ENCODE assay signal across 8 mouse cellular contexts in genomic region chr2:149830536-149831458, GRCm38 (mm10). TPM values are rescaled to one million over a fixed set of nuclear protein-coding genes. Genes with fewer than 3 reads are reported as not detected.
DNase-seq lines count a peak whose midpoint lies in the region; ATAC-seq lines count a peak whose summit lies in the region.

Gene C530025M09Rik, minus strand, starts transcription at chr2:149831213.

- no peaks in the 10 kb centered on the region for H3K36me3 ChIP-seq in heart, embryonic 11.5 days (ENCODE audit: control insufficient read depth, insufficient read depth, low read length)

- DNase-seq in ovary, postnatal 10 days (ENCODE audit: low spot score) = peak; percentile 31
- DNase-seq in ovary, adult 18-20 months (ENCODE audit: low spot score) = no peak
- peak; percentile 58 for DNase-seq in embryo, embryonic 10.5 days (ENCODE audit: low spot score)
- peak; percentile 27 to 30 for DNase-seq in layer of hippocampus, adult 8-10 months (ENCODE audit: low spot score in 2 of 2)
- DNase-seq in lung, postnatal 4 days = peak; percentile 19 to 46
- peak; percentile 76 for DNase-seq in right cerebral cortex, postnatal 4 days
- no peak for DNase-seq in MN1 (ENCODE audit: low spot score)

- H3K4me1 ChIP-seq in heart, embryonic 11.5 days (ENCODE audit: control insufficient read depth, insufficient read depth, low read length) = peaks cover 2% of the 10 kb centered on the region; the same call in 1 of the 2 replicates

- peak within 1 kb of the TSS; percentile 54 for H3K9ac ChIP-seq in heart, embryonic 11.5 days (ENCODE audit: low read depth, low read length)

- under 1% methylated on average over 75 of the region's 82 CpGs for WGBS in heart, embryonic 11.5 days (ENCODE audit: insufficient replicate concordance)

- peak; percentile 78 for ATAC-seq in heart, embryonic 11.5 days (replicated peaks; ENCODE audit: insufficient number of reproducible peaks, low FRiP score, low TSS enrichment)

- H3K4me3 ChIP-seq in heart, embryonic 11.5 days (ENCODE audit: low read depth, low read length) = peak within 1 kb of the TSS; percentile 56

- no peak within 1 kb of the TSS for H3K27ac ChIP-seq in heart, embryonic 11.5 days (ENCODE audit: low read depth, low read length)

- H3K4me2 ChIP-seq in heart, embryonic 11.5 days = peak within 1 kb of the TSS; percentile 98

- H3K9me3 ChIP-seq in heart, embryonic 11.5 days (replicated peaks; ENCODE audit: control insufficient read depth, low read length) = no peaks in the 10 kb centered on the region

- peaks cover 34% of the 10 kb centered on the region for H3K27me3 ChIP-seq in heart, embryonic 11.5 days (ENCODE audit: control insufficient read depth, insufficient read depth, low read length)

RNA-seq across cellular contexts. Expression of gene C530025M09Rik, which starts in this region (rescaled TPM):
- polyA plus RNA-seq in heart, embryonic 11.5 days (2014; fragmentation: Nextera tagmentation; extraction: Ambion mirVana) = not detected in 2 replicates
- under 1 TPM in 1 of 4 experiments, not detected in 3; 0.52 TPM for total RNA-seq in layer of hippocampus, adult 8-10 months (2022)

Comparison
In these comparisons a context has a peak if more than half of its experiments do, and no peak if none do; other contexts are left out.
1. DNase-seq: peak in ovary, postnatal 10 days (single experiment), embryo, embryonic 10.5 days (single experiment), lung, postnatal 4 days (2 of 2) and right cerebral cortex, postnatal 4 days (single experiment); none in ovary, adult 18-20 months (single experiment) and MN1 (single experiment).
2. Peak in ATAC-seq, H3K4me3 ChIP-seq, H3K9ac ChIP-seq and H3K4me2 ChIP-seq in heart, embryonic 11.5 days; RNA of the gene not detected or under 1 TPM.
3. Peak in DNase-seq in layer of hippocampus, adult 8-10 months; RNA of the gene not detected or under 1 TPM.